Mouse (Mus musculus) ovary, adult 18-20 months (tissue): ENCODE results near the gene Fry.

Experiments
- DNase-seq: peaks from one replicate; pipeline ENCODE4 v3.0.0; 2022; ENCODE audit warnings: low spot score, mixed read lengths

Fry gene

DNA sequence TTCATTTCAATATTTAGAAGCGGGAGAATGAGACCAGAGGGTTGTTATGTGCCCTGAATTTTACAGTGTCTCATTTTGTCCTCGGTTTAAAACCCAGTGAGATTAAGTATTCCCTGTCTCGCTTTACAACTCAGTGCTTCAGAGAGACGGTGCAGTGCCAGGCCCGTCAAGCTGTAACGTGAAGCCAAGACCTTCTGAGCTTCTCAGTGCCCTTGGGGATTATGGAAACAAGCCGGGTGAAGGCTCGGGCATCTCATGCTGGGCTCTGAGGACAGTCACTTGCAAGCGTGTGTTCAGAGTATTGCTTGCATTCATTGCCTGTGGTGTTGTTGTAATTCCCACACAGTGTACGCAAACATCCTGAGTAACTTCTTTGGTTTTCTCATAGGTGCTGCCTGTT, 218.0 kb downstream of the Fry start:
- no peak for DNase-seq

DNA sequence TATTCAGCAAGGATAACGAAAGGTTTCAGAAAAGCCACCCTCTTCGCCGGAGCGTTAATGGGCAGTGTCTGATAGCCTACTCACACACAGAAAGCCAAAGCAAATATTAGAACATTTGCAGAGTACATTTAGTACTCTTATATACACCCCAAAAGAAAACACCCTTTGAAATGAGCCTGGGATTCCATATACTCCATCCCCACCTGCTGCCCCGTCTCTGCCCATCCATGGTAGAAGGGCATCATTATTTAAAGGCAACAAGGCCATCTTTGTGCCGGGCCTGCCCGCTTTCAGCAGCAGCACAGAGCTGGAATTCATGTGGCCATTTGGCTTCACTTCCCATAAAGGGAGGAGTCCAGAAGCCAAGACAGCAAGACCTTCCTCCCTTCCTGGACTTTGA, 219.3 kb downstream of the Fry start:
- no peak for DNase-seq

DNA sequence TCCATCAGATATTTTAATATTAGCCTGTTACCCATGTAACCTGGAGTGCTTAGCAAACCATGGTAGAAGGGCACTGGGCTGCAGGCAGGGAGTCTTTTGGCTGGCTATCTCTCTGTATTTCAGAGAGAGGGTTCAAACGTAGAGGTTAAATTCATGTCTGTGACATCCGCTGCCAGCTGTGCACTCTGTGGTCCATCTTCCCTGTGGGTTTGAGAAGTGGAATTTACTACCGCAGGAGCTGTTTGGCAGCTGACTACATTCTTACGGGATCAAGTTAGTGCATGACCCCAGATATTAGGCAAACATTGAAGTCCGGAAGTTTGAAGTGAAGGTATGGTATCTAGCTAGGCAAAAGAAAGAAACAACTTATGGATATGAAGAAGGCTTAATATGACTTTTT, 222.5 kb downstream of the Fry start:
- DNase-seq: no peak

DNA sequence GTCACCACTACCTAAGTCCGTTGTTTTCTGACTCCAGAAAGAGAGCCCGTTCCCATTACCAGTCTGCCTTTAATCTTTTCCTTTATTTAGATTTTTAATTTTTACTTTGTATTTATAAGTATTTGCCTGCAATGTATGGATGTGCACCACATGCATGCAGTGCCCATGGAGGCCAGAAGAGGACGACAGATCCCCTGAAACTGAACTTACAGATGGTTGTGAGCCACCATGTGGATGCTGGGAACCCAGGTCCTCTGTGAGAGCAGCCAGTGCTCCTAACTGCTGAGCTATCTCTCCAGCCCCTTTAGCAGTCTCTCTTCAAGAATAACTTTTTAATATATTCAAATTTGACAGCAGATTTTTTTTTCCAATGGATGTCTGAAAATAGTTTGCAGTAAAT, 223.7 kb downstream of the Fry start:
- DNase-seq: no peak

DNA sequence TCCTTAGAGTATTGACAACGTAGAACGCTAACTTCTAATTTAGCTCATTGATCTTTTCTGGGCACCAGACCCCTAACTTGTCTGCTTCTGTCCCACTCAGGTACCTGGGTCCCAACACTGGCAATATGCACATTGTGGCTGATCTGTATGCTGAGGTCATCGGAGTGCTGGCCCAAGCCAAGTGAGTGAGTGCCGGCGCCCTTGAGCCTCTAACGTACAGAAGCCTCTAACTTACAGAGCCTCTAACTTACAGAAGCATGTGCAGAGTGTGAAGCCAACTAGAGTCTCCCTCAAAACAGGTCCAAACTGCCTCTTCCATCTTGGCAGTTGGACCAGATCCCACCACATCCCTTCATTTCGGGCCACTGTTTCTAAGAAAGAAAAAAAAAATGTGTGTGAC, 227.5 kb downstream of the Fry start:
- DNase-seq: no peak

DNA sequence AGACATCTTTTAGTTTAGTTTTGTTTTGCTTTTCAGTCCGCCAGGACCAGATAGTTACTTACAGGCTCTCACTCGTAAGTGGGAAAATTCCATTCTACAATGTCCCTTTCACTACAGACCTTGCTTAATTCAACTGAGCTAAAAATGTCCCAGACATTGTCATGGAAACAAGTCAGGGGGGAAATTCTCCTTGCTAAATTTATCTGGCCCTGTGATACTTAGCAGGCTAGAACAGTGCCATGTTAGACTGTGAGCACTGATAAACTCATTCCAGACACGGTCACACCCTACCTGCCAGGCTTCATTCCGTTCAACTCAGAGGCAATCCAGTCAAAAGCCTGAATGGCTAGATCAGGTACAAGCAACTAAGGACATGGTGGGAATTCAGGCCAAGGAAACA, 227.9 kb downstream of the Fry start:
- no peak for DNase-seq

DNA sequence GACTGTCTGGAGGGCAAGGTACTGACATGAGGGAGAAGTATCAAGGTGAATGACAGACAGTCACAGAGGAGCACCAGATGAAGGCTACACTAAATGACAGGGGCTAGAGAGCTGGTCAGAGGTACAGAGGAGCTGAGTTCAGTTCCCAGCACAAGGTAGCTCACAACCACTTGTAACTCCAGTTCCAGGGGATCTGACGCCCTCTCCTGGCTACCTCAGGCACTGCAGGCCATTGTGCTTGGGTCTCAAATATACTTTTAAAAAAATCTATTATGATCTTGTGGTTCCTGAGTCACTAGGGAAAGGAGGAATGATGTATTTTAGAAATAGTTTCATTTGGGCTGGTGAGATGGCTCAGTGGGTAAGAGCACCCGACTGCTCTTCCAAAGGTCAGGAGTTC, 229.4 kb downstream of the Fry start:
- DNase-seq: no peak

DNA sequence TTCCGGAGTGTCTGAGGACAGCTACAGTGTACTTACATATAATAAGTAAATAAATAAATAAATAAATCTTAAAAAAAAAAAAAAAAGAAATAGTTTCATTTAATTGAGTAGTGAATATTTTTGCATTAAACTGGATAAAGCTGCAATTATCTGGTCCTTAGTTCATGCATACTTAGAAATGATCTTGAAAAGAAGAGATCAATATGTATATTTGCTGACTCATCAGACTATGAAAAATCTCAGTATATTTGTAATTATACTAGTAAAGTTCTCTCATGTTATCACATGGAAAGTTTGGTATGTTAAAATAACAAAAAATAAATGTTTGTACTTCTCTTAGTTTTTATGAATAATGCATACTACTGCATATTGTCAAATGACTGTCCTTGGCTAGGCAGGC, 229.9 kb downstream of the Fry start:
- DNase-seq: no peak

DNA sequence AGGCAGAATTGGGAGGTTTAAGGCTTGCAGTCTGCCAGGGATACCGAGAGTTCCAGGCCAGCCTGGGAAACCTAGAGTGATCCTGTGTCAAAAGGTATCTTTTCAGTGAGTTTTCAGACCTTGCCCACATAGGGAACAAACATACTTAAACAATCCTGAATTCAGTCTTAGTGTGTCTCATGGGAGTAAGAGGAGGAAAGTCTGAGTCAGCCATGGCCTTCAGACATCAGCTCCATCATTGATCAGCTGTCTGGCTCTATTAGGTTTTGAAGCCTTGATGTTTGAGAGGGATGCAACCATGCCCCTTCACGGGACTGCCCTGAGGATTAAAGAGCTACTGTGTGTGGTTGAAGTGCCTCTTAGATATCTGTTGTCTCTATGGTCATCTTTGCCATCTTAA, 232.7 kb downstream of the Fry start:
- no peak for DNase-seq

DNA sequence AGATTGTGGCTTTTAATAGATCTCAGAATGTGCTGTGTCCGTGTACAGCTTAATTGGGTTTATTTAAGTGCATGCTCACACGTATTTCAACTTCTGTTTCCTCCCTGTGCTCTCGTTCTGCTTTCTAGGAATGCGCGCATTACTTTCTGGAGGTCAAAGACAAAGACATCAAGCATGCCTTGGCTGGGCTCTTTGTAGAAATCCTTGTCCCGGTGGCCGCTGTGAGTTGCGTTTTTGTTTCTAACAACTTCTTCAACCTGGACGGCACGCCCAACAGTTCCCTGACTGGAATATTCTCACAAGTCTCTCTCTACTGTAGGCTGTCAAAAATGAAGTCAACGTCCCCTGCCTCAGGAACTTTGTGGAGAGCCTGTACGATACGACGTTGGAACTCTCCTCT, 240.2 kb downstream of the Fry start:
- no peak for DNase-seq

DNA sequence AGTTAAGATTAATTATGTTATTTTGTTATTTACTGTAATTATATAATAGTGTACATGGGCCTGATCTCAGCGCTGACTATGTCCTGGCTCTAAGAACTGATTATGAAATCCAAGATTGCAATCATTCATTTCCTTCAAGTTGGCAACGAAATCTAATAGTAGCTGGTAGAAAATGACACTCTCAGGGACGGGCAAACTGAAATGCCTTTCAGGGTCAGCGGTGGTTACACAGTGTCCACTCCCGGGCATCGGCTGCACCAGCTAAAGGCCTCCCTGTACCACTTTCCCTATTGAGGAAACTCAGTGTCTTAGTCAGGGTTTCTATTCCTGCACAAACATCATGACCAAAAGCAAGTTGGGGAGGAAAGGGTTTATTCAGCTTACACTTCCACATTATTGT, 243.8 kb downstream of the Fry start:
- DNase-seq: no peak

DNA sequence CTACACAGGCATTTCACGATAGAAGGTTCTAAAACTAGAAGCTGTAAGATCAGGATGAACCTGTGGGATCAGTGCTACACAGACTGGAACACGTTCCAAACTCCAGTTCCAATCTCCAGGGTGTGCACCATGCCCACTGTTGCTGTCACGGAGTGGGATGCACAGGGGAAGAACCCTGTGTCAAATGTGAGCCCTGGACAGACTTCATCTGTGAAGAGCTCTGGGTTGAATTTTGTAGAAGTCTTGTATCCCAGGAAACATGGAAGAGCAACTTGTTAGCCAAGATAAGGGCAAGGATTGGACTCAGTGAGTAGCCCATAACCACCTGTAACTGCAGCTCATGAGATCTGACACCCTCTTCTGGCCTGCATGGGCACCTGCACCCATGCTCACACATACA, 246.2 kb downstream of the Fry start:
- no peak for DNase-seq

DNA sequence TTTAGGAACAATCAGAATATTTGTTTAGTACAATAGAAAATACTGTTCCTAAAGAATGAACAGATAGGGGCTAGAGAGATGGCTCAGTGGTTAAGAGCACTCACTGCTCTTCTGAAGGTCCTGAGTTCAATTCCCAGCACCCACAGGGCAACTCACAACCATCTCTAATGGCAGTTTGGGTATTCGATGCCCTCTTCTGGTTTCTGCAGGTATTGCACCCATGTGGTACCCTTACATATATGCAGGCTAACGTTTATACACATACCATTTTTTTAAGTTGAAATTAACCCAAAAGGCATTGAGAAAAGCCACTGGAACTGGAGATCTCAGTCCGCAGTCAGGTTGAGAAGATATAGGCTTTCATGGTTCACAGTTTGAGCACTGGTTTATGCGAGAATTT, 248.6 kb downstream of the Fry start:
- no peak for DNase-seq

DNA sequence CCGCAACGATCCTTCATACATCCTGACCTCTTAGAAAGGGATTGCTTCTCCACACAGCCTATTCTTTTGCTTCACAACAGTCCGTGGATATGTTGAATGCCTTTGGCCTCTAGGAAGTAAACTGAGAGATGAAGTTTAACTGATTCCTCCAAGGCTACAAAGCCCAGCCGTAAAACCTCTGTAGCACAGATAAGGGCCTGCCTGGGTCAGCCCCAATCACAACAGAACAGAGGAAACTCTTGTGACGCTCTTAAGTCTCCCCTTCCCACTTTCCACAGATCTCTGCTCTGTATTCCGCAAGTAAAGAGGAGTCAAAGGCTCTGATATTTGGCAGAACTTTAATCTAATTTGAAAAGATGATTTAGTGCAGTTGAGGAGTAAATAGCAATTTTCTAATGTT, 251.8 kb downstream of the Fry start:
- no peak for DNase-seq

DNA sequence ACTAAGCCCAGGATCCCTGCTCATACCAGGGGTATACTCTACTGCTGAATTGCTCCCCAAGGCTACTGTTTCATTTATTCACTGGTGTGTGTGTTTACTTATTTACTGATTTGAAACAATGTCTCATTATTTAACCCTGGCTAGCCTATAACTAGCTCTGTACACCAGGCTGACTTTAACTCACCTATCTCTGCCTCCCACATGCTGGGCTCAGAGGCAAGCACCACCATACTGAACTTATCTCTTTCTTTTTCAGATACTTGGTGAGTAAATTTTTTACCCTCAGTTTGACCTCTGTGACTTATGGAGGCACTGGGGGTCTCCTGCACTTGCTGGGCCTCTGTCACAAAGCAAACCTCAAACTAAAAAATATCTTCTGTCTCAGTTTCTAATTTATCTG, 252.4 kb downstream of the Fry start:
- DNase-seq: no peak

DNA sequence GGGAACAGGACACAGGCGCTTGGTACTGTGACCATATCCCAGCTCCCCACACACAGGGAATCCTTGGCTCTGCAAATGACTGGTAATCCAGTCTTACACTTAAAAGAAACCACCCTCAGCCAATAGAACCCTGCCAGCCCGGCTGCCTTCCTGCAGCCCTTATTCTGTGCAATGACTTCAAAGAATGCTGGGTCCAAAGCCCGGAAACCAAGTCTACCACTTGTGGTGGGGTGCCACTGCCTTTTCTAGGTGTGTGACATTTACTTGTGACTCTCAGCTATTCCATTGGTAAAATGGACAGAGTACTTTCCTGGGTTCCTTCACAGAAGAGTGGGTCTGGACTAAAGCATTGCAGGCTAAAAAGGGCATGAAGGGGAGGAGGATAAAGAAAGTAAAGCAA, 254.5 kb downstream of the Fry start:
- DNase-seq: no peak

DNA sequence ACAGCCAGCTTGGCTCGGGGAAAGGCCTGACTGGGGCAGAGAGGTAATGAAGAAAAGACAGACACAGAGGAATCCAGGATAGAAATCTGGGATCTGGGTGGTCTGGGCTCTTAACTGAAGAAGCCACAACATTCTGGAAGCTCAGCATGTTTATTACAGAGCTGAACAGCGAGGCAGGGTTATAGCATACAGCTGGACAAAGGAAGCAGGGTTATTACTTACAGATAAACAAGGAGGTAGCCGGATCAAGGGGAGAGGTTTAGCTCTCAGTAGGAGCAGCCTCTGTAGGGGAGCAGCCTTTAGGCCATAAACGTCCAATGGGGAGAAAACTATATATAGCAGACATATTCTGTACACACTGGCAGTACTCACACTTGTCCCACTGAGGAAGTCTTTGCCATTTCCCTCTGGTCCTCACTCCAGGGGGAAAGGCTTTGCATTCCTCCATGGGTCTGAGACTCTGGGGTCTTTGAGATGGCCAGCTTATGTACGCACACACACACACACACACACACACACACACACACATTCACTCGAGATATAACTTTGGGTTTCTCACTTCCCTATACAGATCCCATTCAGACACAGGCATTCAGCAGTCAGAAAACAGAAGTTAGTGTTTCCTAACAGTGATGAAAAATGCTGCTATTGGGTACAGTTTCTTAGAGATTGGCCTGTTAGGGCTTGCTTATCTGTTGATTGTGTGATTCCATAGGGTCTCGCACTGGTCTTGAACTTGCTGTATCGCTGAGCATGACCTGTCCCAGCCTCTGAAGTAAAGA, 256.5 kb downstream of the Fry start:
- DNase-seq: no peak

DNA sequence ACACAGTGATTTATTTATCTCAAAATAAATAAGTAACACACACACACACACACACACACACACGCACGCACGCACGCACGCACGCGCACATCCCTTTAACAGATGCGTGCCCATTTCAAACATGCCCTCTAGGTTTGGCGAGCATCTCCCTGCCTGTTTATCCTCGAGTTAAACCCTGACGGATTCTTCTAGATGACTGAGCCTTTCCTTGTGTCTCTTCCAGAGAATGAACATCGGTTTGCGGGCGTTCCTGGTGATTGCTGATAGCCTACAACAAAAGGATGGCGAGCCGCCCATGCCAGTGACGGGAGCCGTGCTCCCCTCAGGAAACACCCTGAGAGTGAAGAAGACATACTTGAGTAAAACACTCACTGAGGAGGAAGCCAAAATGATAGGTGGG, 260.1 kb downstream of the Fry start:
- no peak for DNase-seq

DNA sequence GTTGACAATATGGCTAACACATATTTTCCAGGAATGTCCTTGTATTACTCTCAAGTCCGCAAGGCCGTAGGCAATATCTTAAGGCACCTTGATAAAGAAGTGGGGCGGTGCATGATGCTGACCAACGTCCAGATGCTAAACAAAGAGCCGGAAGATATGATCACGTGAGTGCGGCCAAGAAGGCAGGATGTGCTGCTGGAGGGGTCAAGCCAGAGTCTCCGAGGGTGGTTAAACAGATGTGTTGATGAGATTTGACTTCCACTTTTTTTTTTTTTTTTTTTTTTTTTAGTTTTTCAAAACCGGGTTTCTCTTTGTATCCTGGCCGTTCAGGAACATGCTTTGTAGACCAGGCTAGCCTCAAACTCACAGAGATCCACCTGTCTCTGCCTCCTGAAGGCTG, 262.3 kb downstream of the Fry start:
- DNase-seq: no peak

DNA sequence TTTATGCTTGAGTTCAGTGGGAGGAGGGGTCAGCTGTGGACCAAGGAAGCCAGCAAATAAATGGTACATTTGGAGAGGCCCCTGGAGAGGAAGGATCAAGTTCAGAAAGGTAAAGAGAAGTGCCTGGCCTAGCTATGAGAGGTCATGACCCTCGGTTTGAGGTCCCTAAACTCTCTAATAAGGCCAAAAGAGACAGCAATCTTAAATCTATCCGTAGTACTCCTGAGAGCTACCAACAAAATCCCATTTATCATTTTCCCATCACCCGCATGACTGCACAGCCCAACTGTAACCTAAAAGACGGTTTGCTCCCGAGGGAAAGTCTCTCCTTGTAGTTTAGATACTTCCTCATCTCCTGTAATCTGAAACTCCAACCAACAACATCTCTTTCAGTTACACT, 264.0 kb downstream of the Fry start:
- DNase-seq: no peak

DNA sequence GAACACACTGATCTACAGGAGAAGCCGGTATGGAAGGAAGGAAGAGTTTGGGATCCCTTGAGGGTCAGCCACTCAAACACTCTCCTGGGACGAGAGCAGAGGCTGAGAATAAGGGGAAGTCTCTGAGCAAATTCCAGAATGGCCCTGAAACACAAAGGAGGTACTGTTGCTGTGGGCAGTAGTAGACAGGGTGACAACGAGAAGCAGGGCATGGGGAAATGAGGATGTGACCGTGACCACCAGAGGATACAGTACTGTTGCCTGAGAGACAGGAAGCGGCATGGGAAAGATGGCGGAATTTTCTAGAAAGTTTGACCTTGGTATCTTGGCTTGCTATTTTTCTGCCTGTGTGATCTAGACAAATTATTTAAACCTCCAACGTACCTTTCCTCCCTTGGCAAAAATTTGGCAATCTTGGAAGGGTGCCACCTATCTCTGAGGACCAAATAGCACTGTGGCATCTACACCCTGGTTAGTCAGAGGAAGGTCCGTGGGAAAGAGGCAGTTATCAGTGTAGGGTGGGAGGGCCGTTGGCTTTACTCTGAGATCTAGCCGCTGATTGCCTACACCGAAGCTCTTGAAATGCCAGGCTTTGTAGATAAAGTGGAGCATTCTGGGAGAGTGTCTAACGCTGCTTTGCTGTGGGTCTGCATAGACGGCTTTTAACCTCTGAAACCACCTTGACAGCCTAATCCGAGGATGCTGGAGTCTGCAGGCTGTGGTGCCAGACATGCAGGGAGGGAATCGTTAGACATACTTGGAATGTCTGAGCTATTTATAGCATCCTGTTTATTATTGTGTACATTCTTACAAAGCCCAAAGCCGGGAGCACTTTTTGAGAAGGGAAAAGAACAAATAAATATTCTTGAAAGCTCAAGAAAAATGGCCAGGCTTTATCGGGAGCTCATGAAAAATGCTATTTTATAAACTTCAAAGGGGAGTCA, 266.1 kb downstream of the Fry start:
- DNase-seq: no peak

DNA sequence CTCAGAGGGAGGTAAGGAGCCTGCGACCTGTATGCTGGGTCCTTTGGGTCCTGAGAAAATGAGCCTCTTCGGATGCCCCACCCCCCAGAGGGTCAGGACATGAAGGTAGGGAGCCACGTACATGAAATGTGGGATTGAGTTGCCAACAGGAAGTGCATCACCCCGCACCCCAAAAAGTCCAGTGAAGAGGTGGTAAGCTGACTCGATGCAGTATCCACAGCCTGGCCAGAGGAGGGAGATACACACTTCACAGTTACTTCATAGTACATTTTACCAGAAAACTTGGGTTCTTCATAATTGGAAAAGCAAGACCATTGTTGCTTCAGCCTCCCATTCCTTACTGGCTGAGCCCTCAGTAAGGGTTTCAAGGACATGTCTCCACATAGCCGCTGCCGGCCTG, 266.8 kb downstream of the Fry start:
- no peak for DNase-seq

DNA sequence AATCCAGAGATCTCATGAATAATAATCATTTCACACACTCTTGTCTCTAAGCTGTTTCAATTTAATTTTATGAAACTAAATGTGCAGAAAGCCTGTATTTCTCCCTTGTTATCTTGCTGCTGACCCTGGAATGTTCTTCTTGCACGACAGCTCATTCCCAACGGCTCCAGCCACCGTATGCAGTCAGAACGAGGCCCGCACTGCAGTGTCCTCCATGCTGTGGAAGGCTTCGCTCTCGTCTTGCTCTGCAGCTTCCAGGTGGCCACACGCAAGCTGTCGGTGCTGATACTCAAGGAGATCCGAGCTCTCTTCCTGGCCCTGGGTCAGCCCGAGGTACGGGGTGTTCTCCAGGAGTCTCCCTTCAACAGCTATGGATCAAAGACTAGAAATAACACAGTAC, 270.2 kb downstream of the Fry start:
- DNase-seq: peak; percentile 7
